Mouse (Mus musculus): ENCODE results near the gene Trpm8.
A peak's percentile ranks its signal among the peaks of the same experiment; 100 is the strongest.

Gene Trpm8

DNA sequence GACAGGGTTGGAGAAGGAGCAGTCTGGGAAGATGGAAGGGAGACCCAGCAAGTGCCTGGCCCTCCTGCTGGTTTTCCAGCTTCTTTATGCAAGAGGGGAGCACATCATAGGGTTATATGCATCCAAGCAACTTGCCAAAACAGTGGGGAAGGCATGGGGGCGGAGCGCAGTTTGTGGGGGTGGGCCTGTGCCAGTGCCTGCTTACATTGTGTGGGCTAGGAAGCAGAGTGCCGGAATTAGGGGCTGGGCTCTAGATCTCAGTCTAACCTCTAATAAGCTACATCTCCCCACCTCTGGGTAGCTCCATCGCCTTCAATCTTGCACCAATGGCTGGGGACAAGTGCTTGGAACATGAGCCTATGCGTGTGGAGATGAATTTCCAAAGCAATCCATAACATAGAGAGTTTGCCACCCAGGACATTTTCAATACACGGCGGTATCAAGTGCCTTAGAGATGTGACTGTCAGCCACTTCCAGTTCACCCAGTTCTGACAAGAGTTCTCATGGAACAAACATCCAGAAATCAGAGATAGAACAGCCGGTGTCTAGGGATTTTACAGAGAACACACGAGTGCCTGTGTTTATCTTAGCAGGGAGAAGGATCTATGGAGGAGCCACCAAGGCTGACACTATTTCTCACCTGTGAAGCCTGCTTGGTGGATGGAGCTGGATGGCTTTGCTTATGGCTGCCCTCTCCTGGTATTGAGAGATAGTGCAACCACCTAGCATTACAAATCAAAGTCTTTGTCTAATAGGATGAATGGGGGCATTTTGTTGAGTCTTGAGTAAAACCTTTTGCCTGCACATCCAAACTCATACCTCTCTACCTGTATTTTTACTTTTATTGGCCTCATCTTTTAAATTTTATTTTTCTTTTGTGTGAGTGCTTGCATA, 23.9 kb downstream of the Trpm8 start:
- peak; percentile 76 for DNase-seq (ENCODE audit: low read depth, low spot score)

GRCm38 (mm10) chr1:88302057-88302740, 24.7 kb downstream of the Trpm8 start:
- no peak for DNase-seq (ENCODE audit: low read depth, low spot score)

- no peak for DNase-seq (ENCODE audit: low read depth, low spot score)
These were observed 26.3 kb downstream of the Trpm8 start for GRCm38 (mm10) chr1:88303762-88304161.

DNA sequence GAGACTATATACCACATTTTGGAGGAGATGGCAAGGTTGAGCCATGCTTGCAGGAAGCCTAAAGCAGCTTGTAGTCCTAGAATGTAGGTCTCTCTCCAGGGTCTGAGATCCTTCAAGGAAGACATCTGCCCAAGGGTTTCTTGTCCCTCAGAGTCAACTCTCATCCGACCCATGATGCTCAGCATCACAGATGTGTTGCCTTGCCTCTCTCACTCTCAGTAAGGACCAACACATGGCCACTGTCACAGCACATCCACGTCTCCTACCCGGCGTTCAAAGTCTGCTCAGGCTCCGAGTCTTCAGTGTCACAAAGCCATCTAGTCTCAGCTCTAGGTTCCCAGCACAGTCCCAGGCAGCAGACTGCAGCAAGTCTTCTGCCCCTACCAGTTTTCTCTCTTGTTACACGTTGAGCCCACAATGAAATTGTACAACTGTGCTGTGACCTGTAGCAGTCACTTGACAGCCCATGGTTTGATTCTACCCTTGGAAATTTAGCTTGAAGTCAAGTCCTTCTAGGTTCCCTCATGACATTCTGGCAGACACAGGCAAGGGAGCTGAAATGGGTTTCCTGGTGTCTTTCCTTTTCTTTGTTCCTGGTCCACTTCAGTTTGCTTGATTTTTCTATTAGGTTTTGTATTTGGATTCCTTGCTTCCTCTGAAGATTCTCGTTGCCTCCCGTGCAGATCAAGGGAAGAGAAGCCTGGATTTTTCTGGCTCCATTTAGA, 27.0 kb downstream of the Trpm8 start:
- DNase-seq (ENCODE audit: low read depth, low spot score) = no peak

- no peak for DNase-seq (ENCODE audit: low read depth, low spot score)
These were observed 27.7 kb downstream of the Trpm8 start for GRCm38 (mm10) chr1:88305018-88305795.

DNA sequence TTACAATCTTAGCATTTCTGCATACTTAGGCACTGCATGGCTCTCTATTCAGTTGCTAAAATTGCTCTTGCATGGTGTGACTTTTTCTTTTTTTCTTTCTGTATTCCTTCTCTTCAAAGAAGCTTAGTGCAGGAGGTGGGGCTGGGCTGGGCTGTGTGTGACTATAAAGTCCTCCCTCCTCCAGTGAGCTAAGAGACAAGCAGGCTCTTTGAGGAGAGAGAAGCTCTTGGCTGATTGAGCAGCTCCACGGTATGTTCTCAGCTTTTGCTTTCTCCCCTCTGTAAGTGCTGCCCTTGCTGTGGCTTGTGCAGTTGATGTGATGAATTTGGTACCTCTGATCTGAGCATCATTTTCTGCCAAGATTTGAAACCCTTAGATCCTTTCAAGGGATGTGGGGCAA, 29.1 kb downstream of the Trpm8 start:
- DNase-seq (ENCODE audit: low read depth, low spot score) = no peak

DNA sequence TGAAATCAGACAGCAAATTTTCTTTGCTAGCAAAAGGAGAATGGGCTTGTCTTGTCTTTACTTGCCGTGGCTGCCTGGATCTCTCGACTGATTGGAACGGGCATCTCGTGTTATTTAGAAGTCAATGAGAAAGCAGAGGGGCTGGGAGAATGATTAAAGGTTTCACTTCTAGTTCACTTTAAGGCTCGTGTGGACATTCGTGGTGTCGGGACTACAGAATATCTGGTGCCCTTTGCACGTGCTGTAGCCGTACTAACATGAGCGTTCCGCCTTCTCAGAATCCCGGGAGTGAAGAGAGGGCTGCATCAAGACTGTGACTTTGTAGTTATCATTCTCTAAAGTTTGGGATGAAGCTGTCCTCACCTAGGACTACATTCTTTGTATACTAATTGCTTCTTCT, 29.7 kb downstream of the Trpm8 start:
- no peak for DNase-seq (ENCODE audit: low read depth, low spot score)

- no peak for DNase-seq (ENCODE audit: low read depth, low spot score)
These were observed 31.6 kb downstream of the Trpm8 start for GRCm38 (mm10) chr1:88309020-88309419.

DNA sequence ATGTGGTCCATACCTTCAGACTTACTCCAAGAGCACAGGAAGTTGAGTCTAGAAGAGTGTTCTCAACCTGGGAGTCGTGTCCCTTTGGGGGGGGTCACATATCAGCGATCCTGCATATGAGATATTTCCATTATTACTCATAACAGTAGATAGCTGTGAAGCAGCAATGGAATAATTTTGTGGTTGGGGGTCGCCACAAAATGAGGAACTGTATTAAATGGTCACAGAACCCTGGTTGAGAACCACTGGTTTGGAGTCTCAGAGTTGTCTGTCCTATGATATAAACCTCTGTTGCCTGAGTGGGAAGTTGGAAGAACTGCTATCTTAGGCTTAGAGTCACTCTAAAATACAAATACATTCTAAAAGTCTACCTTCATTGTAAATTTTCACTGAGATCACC, 32.4 kb downstream of the Trpm8 start:
- DNase-seq (ENCODE audit: low read depth, low spot score) = no peak

DNA sequence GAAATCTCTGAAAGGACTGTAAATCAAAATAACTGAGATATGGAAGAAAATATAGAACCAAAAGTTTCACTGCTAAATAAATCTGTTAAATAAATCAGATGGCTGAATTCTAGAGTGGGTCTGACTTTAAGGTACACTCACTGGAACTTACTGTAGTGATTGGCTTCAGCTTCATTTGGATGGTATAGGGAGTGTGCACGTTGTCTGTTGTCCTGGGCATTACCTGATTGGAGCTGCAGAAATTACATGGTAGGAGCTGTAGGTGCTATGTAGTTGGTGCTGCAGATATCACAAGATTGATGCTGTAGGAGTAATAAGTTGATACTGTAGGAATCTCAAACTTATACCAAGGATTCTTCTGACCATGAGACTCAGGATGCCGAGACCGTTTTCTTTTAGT, 32.9 kb downstream of the Trpm8 start:
- DNase-seq (ENCODE audit: low read depth, low spot score) = no peak

DNA sequence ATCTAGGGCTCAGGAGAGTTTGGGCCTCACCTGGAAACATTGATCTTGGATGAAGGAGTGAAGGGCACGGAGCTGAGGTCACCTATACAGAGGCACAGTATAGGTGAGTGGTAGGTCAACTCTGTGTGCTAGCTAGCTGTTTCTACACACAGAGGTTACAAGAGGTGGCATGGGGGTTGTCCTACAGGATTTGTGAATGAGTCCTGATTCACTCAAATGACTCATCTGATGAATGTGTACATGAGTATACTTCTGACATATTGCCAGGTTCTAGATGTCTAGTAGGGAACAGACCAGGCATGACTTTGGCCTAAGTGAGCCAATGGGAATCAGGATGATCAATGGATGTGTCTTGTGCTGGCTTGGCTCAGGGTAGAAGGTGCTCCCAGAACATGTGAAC, 39.8 kb downstream of the Trpm8 start:
- DNase-seq (ENCODE audit: low read depth, low spot score) = no peak

GRCm38 (mm10) chr1:88318531-88319060, 41.1 kb downstream of the Trpm8 start:
- peak; percentile 74 for DNase-seq (ENCODE audit: low read depth, low spot score)

DNA sequence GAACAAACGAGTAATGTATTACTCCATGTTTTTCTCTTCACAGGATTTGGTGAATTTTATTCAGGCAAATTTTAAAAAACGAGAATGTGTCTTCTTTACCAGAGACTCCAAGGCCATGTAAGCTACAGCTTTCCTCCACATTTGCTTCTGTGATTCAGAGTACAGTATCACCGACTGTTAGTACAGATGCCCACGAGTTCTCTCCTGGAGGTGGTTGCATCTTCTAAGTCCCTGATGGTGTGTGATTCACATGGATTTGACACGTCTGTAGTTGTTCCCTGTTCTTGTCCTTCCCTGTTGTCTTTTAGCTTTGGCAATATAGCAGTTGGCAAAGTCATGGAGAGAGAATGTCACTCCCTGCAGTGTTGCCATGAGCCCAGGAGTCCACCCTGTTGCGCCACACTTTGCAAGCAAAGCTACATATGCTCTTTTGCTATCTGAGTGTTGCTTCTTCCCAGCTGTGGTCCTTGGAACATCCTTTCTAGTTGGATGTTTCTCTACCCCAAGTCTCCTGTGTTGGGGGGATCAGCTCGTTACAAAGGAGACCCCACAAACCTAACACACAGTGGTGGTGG, 43.4 kb downstream of the Trpm8 start:
- DNase-seq (ENCODE audit: low read depth, low spot score) = no peak

DNA sequence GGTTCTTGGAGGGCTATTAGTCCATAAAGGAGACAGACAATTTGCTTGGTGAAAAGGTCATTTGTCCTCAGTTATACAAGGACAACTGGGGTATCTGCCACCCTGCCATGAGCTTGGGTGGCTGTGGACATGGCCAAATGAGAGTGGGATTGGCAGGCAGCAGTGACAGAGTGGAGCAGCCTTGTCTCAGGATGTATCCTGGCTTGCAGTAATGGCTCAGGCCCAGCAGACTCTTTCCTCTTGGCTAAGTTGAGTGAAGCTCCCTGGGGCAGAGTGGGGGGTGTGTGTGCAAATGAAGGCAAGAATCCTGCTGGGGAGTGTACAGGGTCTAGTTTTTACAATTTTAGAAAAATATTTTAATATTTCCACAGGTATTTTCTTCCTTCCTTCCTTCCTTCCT, 44.7 kb downstream of the Trpm8 start:
- DNase-seq (ENCODE audit: low read depth, low spot score) = no peak

GRCm38 (mm10) chr1:88323101-88323500, 45.6 kb downstream of the Trpm8 start:
- no peak for DNase-seq (ENCODE audit: low read depth, low spot score)

DNA sequence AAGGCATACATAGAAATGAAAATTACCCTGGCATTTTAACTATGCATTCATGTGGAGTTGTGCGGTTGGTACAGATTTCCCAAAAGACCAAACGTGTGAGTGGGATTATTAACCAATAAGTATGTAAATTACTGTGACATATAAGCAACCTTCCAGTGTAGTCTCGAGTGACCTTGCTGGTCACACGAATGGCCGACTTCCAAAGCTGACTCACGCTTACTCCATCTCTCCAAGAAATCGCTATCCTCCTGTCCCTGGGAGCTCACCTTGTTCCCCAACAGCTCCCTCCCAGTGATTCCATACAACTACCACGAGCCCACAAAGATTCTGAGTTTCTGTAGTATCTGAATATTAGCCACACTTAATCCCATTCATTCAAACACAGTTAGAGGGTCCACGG, 62.0 kb downstream of the Trpm8 start:
- no peak for DNase-seq (ENCODE audit: low read depth, low spot score)

GRCm38 (mm10) chr1:88342615-88343014, 65.2 kb downstream of the Trpm8 start:
- DNase-seq (ENCODE audit: low read depth, low spot score) = no peak

GRCm38 (mm10) chr1:88345580-88345979, 68.1 kb downstream of the Trpm8 start:
- DNase-seq (ENCODE audit: low read depth, low spot score) = no peak

- no peak for DNase-seq (ENCODE audit: low read depth, low spot score)
These were observed 71.1 kb downstream of the Trpm8 start for GRCm38 (mm10) chr1:88348496-88349005.

DNA sequence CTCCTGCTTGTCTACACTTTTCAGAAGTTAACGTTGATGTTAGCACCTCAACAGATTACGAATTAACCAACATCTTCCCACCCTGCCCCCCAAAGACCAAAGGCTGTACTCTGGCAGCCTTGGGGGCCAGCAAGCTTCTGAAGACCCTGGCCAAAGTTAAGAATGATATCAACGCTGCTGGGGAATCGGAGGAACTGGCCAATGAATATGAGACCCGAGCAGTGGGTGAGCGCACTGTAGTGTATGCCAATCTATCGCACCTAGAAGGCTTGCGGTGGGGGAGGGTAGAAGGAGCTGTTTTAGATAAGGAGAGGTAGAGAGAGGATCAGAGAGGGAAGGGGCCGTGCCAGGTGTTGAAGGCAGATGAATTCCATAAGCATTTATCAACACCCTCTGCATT, 73.3 kb downstream of the Trpm8 start:
- DNase-seq (ENCODE audit: low read depth, low spot score) = no peak

- DNase-seq (ENCODE audit: low read depth, low spot score) = no peak
These were observed 77.6 kb downstream of the Trpm8 start for GRCm38 (mm10) chr1:88355025-88355424.

Measured in R1 (cell line).